Mouse (Mus musculus) inflammation-experienced regulatory T-cells (primary cell): ENCODE results near the gene Ift122. TPM values are rescaled to one million over a fixed set of nuclear protein-coding genes. Genes with fewer than 3 reads are reported as not detected.

ENCODE experiments used
- polyA plus RNA-seq, 2 experiments: library from polyadenylated mRNA; unstranded; fragments of 100-300 nt; shearing (Covaris generic); gene quantifications; one replicate each; pipeline ENCODE4 v1.2.1; 2017

Gene Ift122
- 1 to 10 TPM; 3.7 to 5.5 TPM for polyA plus RNA-seq

DNA sequence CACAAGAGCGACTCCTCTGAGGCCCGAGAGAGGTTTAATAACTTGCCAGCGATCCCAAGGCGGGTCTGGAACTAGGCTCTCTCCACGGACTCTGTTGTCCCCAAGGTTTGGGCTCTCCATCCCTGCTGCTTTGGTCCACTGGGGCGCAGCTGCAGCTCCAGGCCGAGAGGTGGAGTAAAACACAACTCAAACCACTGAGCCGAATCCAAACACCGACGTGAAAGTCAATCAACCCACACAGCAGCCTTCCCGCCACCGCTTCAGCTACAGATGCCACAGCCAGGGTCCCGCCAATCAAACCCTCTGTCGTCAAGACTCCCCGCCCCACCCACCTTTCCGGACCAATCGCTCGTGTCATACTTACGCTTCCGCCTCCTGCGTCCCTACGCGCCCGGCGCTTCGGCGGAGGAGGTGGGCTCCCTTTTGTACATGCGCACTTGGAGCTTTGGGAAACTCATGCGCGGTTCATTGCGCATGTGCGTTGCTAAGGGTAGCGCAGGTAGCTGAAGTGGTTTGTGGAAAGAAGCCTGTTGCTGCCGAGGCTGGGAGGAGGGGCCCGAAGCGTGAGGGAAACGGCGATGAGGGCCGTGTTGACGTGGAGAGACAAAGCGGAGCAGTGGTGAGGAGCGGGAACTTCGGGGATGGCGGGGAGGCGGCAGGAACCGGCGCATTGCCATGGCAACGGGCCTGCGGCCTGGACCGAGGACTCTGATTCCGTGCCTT lies at the start of gene Ift122, which contains the start of gene Mbd4:
Gene Ift122 (plus strand): TSS at position 380 of the 723 bp plus-strand sequence.
Gene Mbd4 (minus strand): TSS at position 281 of the 723 bp plus-strand sequence.

DNA sequence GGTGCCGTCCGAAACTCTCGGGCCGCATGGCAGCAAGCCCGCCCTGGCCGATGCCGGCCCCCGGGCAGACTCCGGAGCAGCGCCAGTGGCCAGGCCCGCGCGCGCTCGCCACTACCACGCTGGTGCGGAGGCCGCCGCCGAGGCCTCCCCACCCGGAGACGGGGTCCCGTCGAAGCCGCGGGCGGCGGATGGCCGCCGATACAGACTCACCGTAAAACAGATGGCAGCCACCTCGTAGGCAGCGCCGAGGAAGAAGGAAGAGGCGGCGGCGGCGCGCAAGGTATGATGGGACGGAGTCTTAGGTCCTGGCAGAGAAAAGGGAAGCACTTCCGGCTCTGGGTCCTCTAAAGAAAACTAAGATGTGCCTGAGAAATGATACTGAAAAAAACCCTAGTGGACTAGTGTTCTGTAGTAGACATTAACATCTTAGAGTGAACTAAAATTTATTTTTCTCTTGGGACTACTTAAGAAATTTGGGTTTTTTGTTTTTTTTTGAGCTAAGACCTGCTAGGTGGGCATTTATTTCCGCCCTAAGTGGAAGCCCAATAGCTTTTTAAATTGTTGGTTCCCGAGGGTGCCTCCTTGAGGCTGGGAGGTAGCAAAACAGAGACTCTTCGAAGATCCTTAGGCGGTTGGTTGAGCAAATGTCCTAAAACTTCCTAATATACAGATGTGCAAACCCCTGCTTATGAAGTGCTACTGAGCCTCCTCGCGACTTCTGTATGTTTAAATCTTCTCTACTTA lies 44.6 kb upstream of the Ift122 start, which contains the start of gene Rpl32:
Gene Rpl32 (minus strand): TSS at position 260 of the 744 bp plus-strand sequence.

DNA sequence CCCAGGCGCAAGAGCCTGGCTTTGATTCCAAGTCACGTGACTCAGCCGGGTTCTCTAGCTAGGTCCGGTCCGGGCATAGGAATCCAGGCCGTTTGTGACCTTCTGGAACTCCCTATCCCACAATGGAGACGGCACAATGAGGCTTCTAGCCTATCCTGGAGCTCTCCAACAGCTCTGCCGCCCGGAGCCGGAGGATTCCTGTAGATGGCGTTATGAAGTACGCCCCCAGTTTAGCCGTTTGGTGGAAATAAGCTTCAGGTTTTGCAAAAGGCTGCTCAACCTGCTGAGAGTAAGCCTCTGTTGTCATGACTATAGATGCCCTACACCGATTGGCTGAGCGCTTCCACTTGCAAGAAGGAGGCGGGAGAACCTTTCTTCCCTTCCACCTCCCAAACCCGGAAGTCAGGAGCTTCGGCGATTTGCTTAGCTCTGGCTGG lies 15.1 kb upstream of the Ift122 start, which contains the start of gene Efcab12:
Gene Efcab12 (minus strand): TSS at position 252 of the 437 bp plus-strand sequence.

DNA sequence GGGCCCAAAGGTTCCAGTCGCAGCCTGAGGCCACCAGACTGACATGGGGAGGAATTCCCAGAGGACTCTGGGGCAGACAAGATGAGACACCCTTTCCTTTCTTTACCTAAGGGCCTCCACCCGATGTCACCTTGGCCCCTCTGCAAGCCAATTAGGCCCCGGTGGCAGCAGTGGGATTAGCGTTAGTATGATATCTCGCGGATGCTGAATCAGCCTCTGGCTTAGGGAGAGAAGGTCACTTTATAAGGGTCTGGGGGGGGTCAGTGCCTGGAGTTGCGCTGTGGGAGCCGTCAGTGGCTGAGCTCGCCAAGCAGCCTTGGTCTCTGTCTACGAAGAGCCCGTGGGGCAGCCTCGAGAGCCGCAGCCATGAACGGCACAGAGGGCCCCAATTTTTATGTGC lies 78.4 kb downstream of the Ift122 start, which contains the start of gene Rho:
Gene Rho (plus strand): TSS at position 110 of the 400 bp plus-strand sequence.

DNA sequence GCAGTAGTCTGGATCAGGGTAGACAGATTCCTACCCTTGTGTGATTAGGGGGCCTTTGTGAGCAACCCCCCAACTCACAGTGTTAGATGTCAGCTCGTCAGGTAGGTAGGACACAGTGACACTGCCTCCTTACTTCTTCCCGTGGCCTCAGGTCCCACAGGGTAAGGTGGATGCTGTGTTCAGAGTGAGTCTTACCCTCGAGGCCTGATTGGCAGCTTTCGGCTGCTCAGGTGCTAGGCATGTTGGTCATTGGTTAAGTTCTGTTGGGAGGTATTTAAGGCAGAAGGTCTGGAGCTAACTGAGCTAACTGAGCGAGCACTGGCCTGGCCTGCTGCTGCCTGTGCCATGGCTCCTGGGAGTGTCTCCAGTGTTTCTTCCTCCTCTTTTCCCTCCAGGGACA lies 91.4 kb downstream of the Ift122 start, which contains the start of gene H1foo:
Gene H1foo (plus strand): TSS at position 301 of the 400 bp plus-strand sequence.

Other genes starting within 250 kb of the Ift122 start
- gene Raf1, start 176.8 kb upstream of the Ift122 start, polyA plus RNA-seq: 100 to 1,000 TPM; 125 TPM
- gene Tmem40, start 91.1 kb upstream of the Ift122 start, polyA plus RNA-seq: not detected
- 1 to 10 TPM; 6.3 to 9.1 TPM for gene Cand2, start 78.9 kb upstream of the Ift122 start, polyA plus RNA-seq
- gene Rpl32, start 44.7 kb upstream of the Ift122 start, polyA plus RNA-seq: 1,000 to 10,000 TPM; 2,497 to 2,767 TPM
- gene Efcab12, start 15.1 kb upstream of the Ift122 start, polyA plus RNA-seq: 1 to 10 TPM in 1 of 2 experiments, under 1 TPM in 1; 0.36 to 1.1 TPM
- gene Mbd4, start 99 bp upstream of the Ift122 start, polyA plus RNA-seq: 10 to 100 TPM; 10.3 to 17.8 TPM
- gene Rho, start 78.3 kb downstream of the Ift122 start, polyA plus RNA-seq: 1 to 10 TPM in 1 of 2 experiments, not detected in 1; 2.1 TPM
- gene H1foo, start 91.5 kb downstream of the Ift122 start, polyA plus RNA-seq: 1 to 10 TPM in 1 of 2 experiments, under 1 TPM in 1; 0.40 to 1.8 TPM
- gene Plxnd1, start 141.5 kb downstream of the Ift122 start, polyA plus RNA-seq: 1 to 10 TPM in 1 of 2 experiments, under 1 TPM in 1; 0.94 to 4.7 TPM